Mouse (Mus musculus) CH12.LX (cell line): ENCODE data around the gene Gm29666. TPM values are rescaled to one million over a fixed set of nuclear protein-coding genes. Genes with fewer than 3 reads are reported as not detected.
A peak's percentile ranks its signal among the peaks of the same experiment; 100 is the strongest.

Source experiments
- DNase-seq: peaks from one replicate; pipeline ENCODE4 v3.0.0-alpha.2; 2013; ENCODE audit errors: extremely low read depth
- H3K27ac ChIP-seq: 2 replicates; pipeline ENCODE4 v1.5.1; 2012; ENCODE audit warnings: low read depth, mild to moderate bottlenecking, control low read depth, moderate library complexity; ENCODE audit not compliant: insufficient read depth
- H3K27me3 ChIP-seq: replicated peaks from 2 replicates; pipeline ENCODE3; 2012; ENCODE audit warnings: inconsistent platforms
- H3K36me3 ChIP-seq, 2 experiments: replicated peaks in 1 of 2; 2 replicates each; pipeline versions ENCODE3 to v1.6.1; 2012; ENCODE audit warnings: inconsistent platforms in 1 of 2, low read length in 1 of 2, mild to moderate bottlenecking in 1 of 2, mixed read lengths in 1 of 2, moderate library complexity in 1 of 2; ENCODE audit not compliant: control insufficient read depth in 1 of 2, insufficient read depth in 1 of 2
- H3K4me1 ChIP-seq, 2 experiments: 2 replicates each; pipeline ENCODE4 v1.6.1; 2012; ENCODE audit warnings: inconsistent platforms in 1 of 2, moderate library complexity in 1 of 2; ENCODE audit not compliant: insufficient read depth in 2 of 2, control insufficient read depth in 1 of 2
- H3K4me2 ChIP-seq: 2 replicates; pipeline ENCODE4 v1.6.1; 2012; ENCODE audit warnings: low read depth, mild to moderate bottlenecking, control low read depth; ENCODE audit not compliant: poor library complexity, insufficient read depth, severe bottlenecking
- H3K4me3 ChIP-seq, 3 experiments: fragments of 150-350 bp in 1 of 3; sonication (generic) in 1 of 3; replicated peaks in 1 of 3; 2 replicates each; pipeline versions ENCODE3 to v1.5.1; 2011 to 2012; ENCODE audit warnings: low read depth in 2 of 3, low read length in 2 of 3, mild to moderate bottlenecking in 2 of 3, moderate library complexity in 2 of 3, control low read depth in 1 of 3, improper control_type of control experiment in 1 of 3, inconsistent platforms in 1 of 3, mixed read lengths in 1 of 3; ENCODE audit not compliant: poor library complexity in 1 of 3
- H3K79me2 ChIP-seq: replicated peaks from 2 replicates; pipeline ENCODE4 v1.6.1; 2012; ENCODE audit warnings: mild to moderate bottlenecking, moderate library complexity; ENCODE audit not compliant: control insufficient read depth, poor library complexity, insufficient read depth, severe bottlenecking; ENCODE audit errors: extremely low read depth
- H3K9ac ChIP-seq: 2 replicates; pipeline ENCODE4 v1.6.1; 2012; ENCODE audit warnings: low read depth, mild to moderate bottlenecking, control low read depth, moderate library complexity; ENCODE audit not compliant: insufficient read depth
- H3K9me3 ChIP-seq: replicated peaks from 2 replicates; pipeline ENCODE3; 2012; ENCODE audit warnings: low read length, inconsistent platforms, mixed read lengths
- BHLHE40 ChIP-seq: IDR thresholded peaks from 2 replicates; pipeline ENCODE4 v1.6.1; 2011; ENCODE audit warnings: mild to moderate bottlenecking, low read depth, low read length, improper control_type of control experiment
- CHD1 ChIP-seq: IDR thresholded peaks from 2 replicates; pipeline ENCODE4 v1.6.1; 2012; ENCODE audit warnings: low read depth, low read length, improper control_type of control experiment, inconsistent platforms
- GABPA ChIP-seq: IDR thresholded peaks from 2 replicates; pipeline ENCODE4 v1.6.1; 2012; ENCODE audit warnings: low read depth, low read length, improper control_type of control experiment, inconsistent platforms; ENCODE audit not compliant: insufficient replicate concordance
- IRF4 ChIP-seq: IDR thresholded peaks from 2 replicates; pipeline ENCODE4 v1.6.1; 2014; ENCODE audit warnings: low read depth, mild to moderate bottlenecking, inconsistent platforms, low read length, improper control_type of control experiment
- MAFK ChIP-seq: IDR thresholded peaks from 2 replicates; pipeline ENCODE4 v1.6.1; 2011; ENCODE audit warnings: low read length, improper control_type of control experiment; ENCODE audit not compliant: insufficient replicate concordance
- MAX ChIP-seq: IDR thresholded peaks from 2 replicates; pipeline ENCODE4 v1.6.1; 2011; ENCODE audit warnings: low read length, improper control_type of control experiment
- MXI1 ChIP-seq: IDR thresholded peaks from 2 replicates; pipeline ENCODE4 v1.6.1; 2011; ENCODE audit warnings: mild to moderate bottlenecking, low read depth, low read length, improper control_type of control experiment
- NRF1 ChIP-seq: IDR thresholded peaks from 2 replicates; pipeline ENCODE4 v1.6.1; 2014; ENCODE audit warnings: low read depth, mild to moderate bottlenecking, inconsistent platforms, low read length, improper control_type of control experiment, moderate library complexity
- PAX5 ChIP-seq: IDR thresholded peaks from 2 replicates; pipeline ENCODE4 v1.6.1; 2012; ENCODE audit warnings: low read length, inconsistent platforms, mixed read lengths
- POLR2A ChIP-seq: IDR thresholded peaks from 2 replicates; pipeline ENCODE4 v1.6.1; 2011; ENCODE audit warnings: low read depth, mild to moderate bottlenecking, improper control_type of control experiment, low read length
- RCOR1 ChIP-seq: conservative IDR thresholded peaks from 2 replicates; pipeline ENCODE4 v1.6.1; 2012; ENCODE audit warnings: low read depth, mild to moderate bottlenecking, inconsistent platforms, low read length, improper control_type of control experiment
- SMC3 ChIP-seq: IDR thresholded peaks from 2 replicates; pipeline ENCODE4 v1.6.1; 2011; ENCODE audit warnings: low read depth, low read length, improper control_type of control experiment
- TBP ChIP-seq: conservative IDR thresholded peaks from 2 replicates; pipeline ENCODE4 v1.6.1; 2011; ENCODE audit warnings: low read depth, low read length, improper control_type of control experiment
- USF1 ChIP-seq: IDR thresholded peaks from 2 replicates; pipeline ENCODE4 v1.6.1; 2014; ENCODE audit warnings: low read depth, mild to moderate bottlenecking, inconsistent platforms, low read length, improper control_type of control experiment
- USF2 ChIP-seq: conservative IDR thresholded peaks from 2 replicates; pipeline ENCODE4 v1.6.1; 2011; ENCODE audit warnings: low read depth, low read length, improper control_type of control experiment
- ZC3H11A ChIP-seq: IDR thresholded peaks from 2 replicates; pipeline ENCODE4 v1.6.1; 2012; ENCODE audit warnings: low read depth, mild to moderate bottlenecking, inconsistent platforms, low read length, improper control_type of control experiment
- ZMIZ1 ChIP-seq: IDR thresholded peaks from 2 replicates; pipeline ENCODE4 v1.6.1; 2012; ENCODE audit warnings: low read depth, mild to moderate bottlenecking, inconsistent platforms, low read length, improper control_type of control experiment
- dilution Hi-C: fragments of 300-500 bp; cut with MboI; formaldehyde crosslinking; loops from 2 replicates; pipeline ENCODE4 v1.14.3; 2020; ENCODE audit warnings: low sequenced_read_pairs; ENCODE audit not compliant: extremely low pct_unique_long_range_greater_than_20kb, extremely low pct_ligation_motif_present
- in situ Hi-C: fragments of 300-500 bp; cut with MboI; formaldehyde crosslinking; loops from 3 replicates; pipeline ENCODE4 v1.14.3; 2019; ENCODE audit warnings: low sequenced_read_pairs, low pct_ligation_motif_present, low pct_unique_long_range_greater_than_20kb, mixed read lengths
- polyA plus RNA-seq: library from polyadenylated mRNA; unstranded; fragments of >175 nt; gene quantifications from 2 replicates; pipeline ENCODE4 v1.2.1, GENCODE M21; 2012; ENCODE audit warnings: low read depth; ENCODE audit not compliant: insufficient read length
- total RNA-seq, 2 experiments: library from RNA; depleted of rRNA; stranded (reverse); fragments of 300-350 nt in 1 of 2; fragments of >200 nt in 1 of 2; gene quantifications; 2 replicates each; pipeline ENCODE4 v1.2.3; 2012 to 2014

Gm29666 gene
- total and polyA plus RNA-seq, 3 experiments, result 0.54 to 0.68 (median 0.64) TPM

DNA sequence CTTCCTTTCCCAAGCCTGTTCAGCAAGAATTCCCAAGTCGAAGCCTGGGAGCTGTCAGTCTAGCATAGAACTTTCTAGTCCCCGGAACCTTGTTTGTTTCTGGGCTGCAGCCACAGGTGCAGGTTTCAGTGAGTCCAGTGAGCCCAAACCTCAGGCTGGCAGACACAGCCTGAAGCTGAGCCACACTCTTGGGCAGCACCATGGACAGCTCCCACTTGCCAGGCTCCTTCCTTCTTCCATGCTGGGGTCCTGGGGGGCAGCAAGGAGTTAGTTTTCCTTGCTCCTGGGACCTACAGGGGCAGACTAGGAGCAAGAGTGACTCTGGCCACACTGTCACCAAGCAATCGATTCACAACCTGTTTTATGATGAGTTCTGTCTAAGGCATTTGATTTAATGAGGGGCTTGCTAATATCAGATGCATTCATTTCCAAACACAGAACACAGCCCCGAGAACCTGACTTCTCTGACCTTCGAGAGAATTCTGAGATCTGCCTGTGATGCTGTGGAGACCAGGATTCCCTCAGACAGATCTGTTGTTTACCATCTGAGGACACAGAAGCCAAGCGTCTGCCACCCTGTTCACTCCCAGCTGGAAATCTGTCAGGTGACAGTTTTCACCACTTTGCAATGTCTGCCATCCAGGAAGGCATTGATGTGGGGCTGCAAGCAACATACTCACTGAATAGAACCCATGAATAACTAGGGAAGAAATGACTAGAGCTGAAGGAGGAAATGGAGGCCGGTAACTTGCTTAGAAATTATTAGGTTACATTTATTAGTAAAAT, 45.9 kb upstream of the Gm29666 start:
- no peak overlapping the region for H3K27ac ChIP-seq
- H3K4me2 ChIP-seq, result no peak overlapping the region
- H3K9ac ChIP-seq, result no peak overlapping the region
- no peak for TF ChIP-seq MAX
- no peak for TF ChIP-seq MAFK
- no peak for TF ChIP-seq IRF4
- no peak for TF ChIP-seq GABPA
- TF ChIP-seq SMC3, result no peak
- TF ChIP-seq MXI1, result no peak
- TF ChIP-seq NRF1, result no peak
- TF ChIP-seq POLR2A, result no peak
- no peak for TF ChIP-seq RCOR1
- TF ChIP-seq ZMIZ1, result no peak
- no peaks in the 10 kb centered on the region for H3K79me2 ChIP-seq
- in situ Hi-C loops (no loop called here), dilution Hi-C loops (no loop called here)
- DNase-seq, result peak; percentile 38
- H3K27me3 ChIP-seq, result no peaks in the 10 kb centered on the region
- H3K4me3 ChIP-seq, result no peak overlapping the region
- peaks cover 5 to 17% of the 10 kb centered on the region in 2 experiments; a peak in 3 of 4 replicates for H3K4me1 ChIP-seq
- no peaks in the 10 kb centered on the region for H3K9me3 ChIP-seq
- H3K36me3 ChIP-seq, result peaks cover 0 to 10% of the 10 kb centered on the region in 2 experiments

DNA sequence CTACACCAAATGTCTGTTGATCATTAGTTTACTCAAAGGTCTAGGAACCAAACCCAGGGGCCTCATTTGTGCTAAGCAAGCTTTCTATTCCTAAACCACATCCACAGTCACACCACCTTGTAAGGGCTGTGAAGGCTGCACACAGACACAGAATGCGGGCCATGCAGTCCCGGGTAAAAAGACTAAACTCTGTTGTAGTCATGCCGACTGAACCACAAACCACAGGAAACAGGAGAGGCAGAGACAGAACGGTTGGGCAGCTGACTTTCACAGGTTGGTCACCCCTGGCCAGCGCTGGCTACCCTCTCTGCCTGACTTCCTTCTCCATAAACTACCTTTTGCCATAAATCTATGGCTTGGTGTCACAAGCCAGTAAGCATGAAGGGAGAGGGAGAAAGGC, 44.9 kb upstream of the Gm29666 start:
- H3K36me3 ChIP-seq, result peaks cover 0 to 10% of the 10 kb centered on the region in 2 experiments
- in situ Hi-C loops (no loop called here), dilution Hi-C loops (no loop called here)
- H3K9ac ChIP-seq, result no peak overlapping the region
- H3K27me3 ChIP-seq, result no peaks in the 10 kb centered on the region
- no peak overlapping the region for H3K4me2 ChIP-seq
- H3K79me2 ChIP-seq, result no peaks in the 10 kb centered on the region
- no peak for DNase-seq
- H3K9me3 ChIP-seq, result no peaks in the 10 kb centered on the region
- no peak for TF ChIP-seq POLR2A
- no peak for TF ChIP-seq PAX5
- TF ChIP-seq SMC3, result no peak
- no peak for TF ChIP-seq USF1
- no peak for TF ChIP-seq GABPA
- TF ChIP-seq CHD1, result no peak
- no peak for TF ChIP-seq TBP
- no peak for TF ChIP-seq MAX
- no peak for TF ChIP-seq USF2
- no peak for TF ChIP-seq NRF1
- TF ChIP-seq ZC3H11A, result no peak
- no peak for TF ChIP-seq BHLHE40
- no peak overlapping the region for H3K4me3 ChIP-seq
- peaks cover 10 to 27% of the 10 kb centered on the region in 2 experiments; a peak in 3 of 4 replicates for H3K4me1 ChIP-seq
- H3K27ac ChIP-seq, result no peak overlapping the region
